Mouse (Mus musculus) C2C12 (cell line): Measurements from ENCODE around the gene Pdss2.

Experiments used
- CEBPB ChIP-seq: IDR thresholded peaks from one replicate; pipeline ENCODE4 v1.6.1; 2011; ENCODE audit warnings: low read depth, mild to moderate bottlenecking, control low read depth, moderate library complexity
- CTCF ChIP-seq: IDR thresholded peaks from one replicate; pipeline ENCODE4 v1.5.1; 2011; ENCODE audit not compliant: control insufficient read depth, insufficient read depth, insufficient read length
- FOSL1 ChIP-seq: IDR thresholded peaks from one replicate; pipeline ENCODE4 v1.8.0; 2011; ENCODE audit warnings: mild to moderate bottlenecking, low read length; ENCODE audit not compliant: poor library complexity, insufficient read depth, severe bottlenecking
- MAX ChIP-seq: IDR thresholded peaks from one replicate; pipeline ENCODE4 v1.6.1; 2011; ENCODE audit warnings: mild to moderate bottlenecking, control low read depth
- MYOD1 ChIP-seq: IDR thresholded peaks from one replicate; pipeline ENCODE4 v1.6.1; 2011; ENCODE audit warnings: low read depth; ENCODE audit not compliant: control insufficient read depth, insufficient read length
- MYOG ChIP-seq: IDR thresholded peaks from one replicate; pipeline ENCODE4 v1.6.1; 2011; ENCODE audit not compliant: control insufficient read depth, insufficient read length; ENCODE audit errors: extremely low read depth

DNA sequence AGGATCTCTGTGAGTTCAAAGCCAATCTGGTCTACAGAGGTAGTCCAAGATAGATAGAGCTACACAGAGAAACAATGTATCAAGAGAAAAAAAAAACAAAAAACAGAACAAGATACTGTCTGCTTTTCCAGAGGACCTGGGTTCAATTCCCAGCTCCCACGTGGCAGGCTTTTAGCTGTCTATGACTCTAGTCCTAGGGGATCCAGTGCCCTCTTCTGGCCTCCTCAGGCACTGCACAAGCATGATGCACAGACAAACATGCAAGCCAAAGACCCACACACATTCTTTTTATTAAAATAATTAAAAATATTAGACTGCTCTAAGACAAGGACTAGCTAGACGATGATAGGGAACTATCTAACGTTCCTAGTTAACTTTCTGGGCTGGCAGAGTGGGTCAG is 214.5 kb downstream of the Pdss2 start:
- TF ChIP-seq CTCF = no peak
- no peak for TF ChIP-seq MYOD1
- no peak for TF ChIP-seq MYOG
- no peak for TF ChIP-seq CEBPB
- TF ChIP-seq MAX = no peak
- TF ChIP-seq FOSL1 = no peak
